Mouse (Mus musculus): ENCODE measurements around the gene Pla2g1b. TPM values are rescaled to one million over a fixed set of nuclear protein-coding genes. Genes with fewer than 3 reads are reported as not detected.
"Not testable (repeated sequence)": the region's sequence is repeated elsewhere in the genome, so short reads cannot be mapped to it uniquely, and the experiment has no call there.

The Pla2g1b gene
- polyA plus RNA-seq, 1 experiment from 2014 or later: not detected

- no peaks in the 10 kb centered on the region for H3K27me3 ChIP-seq
- H3K9me3 ChIP-seq: no peaks in the 10 kb centered on the region
- peaks cover 24% of the 10 kb centered on the region for H3K4me1 ChIP-seq
- no peak overlapping the region for H3K4me2 ChIP-seq
- no peak overlapping the region for H3K27ac ChIP-seq
- ATAC-seq (ENCODE audit: insufficient number of reproducible peaks, insufficient read depth, low FRiP score, low TSS enrichment, low read depth): no peak
- H3K36me3 ChIP-seq: no peaks in the 10 kb centered on the region
- no peak overlapping the region for H3K9ac ChIP-seq
- WGBS: 79% methylated on average over 7 of the region's 7 CpGs
- H3K4me3 ChIP-seq: no peak overlapping the region
These were observed 31.0 kb downstream of the Pla2g1b start for GRCm38 (mm10) chr5:115497033-115497432.

DNA sequence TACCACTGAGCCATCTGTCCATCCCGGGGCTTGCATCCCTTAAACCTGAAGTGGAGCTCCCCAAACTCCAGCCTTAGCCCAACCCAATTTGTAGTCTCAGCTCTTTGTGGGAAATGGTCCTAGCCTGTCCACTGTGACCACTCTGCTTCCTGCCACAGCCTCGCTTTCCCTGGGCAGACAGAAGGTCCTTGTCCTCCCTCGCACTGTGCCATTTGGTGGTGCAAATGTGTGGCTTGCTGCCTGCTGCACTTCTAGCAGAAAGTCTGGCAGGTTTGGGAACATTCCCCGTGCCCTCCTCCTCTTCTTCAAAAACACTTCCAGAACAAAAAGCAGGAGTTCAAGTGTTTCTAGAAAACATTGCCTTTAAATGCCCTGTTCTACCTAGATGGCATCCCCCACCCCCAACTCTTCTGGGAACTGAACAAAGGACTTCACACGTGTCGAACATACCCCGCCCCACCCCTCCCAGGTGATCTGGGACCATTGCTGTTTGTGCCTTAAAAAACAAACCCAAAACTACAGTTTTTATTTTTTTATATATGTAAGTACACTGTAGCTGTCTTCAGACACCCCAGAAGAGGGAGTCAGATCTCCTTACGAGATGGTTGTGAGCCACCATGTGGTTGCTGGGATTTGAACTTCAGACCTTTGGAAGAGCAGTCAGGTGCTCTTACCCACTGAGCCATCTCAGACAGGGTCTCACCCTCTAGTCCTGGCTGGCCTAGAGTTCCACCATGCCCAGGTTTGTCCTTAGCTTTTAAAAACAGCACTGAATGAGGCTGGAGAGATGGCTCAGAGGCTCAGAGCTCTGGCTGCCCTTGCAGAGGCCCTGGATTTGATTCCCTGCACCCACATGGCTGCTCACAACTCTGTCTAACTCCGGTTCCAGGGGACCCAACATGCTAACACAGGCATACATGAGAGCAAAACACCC is 32.5 kb downstream of the Pla2g1b start:
- Histone ChIP-seq H3K9ac (peak overlapping the region; percentile 21; the same call in 1 of the 2 replicates), H3K27me3 (no peaks in the 10 kb centered on the region), H3K4me2 (no peak overlapping the region), H3K27ac (no peak overlapping the region), H3K4me3 (no peak overlapping the region), H3K9me3 (no peaks in the 10 kb centered on the region), H3K4me1 (peaks cover 10% of the 10 kb centered on the region), H3K36me3 (no peaks in the 10 kb centered on the region)
- ATAC-seq (ENCODE audit: insufficient number of reproducible peaks, insufficient read depth, low FRiP score, low TSS enrichment, low read depth): no peak
- 49% methylated on average over 9 of the region's 9 CpGs for WGBS

DNA sequence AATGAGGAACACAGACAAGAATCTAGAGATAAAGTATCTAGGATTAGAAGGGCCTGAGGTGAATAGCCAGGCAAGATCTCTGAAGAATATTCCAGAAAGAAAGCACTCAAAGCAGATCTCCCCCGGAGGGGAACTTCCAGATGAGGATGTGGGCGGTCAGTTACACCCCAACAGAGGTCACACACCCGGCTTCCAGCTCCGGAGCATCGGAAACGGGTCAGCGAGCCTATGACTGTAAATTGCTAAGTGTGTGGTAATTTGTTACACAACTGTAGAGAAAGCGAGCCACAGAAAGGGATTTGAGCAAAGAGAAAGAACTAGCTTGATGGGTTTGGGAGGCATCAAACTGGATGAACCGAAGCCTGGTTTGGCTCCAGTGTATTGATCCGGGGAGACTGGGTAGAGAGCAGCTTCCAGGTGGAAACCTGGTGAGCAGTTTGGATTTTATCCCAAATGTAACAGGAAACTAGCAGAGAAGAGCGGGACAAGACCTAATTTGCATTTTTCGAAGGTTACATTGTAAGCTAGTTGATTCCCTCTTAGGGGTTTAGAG is 34.4 kb downstream of the Pla2g1b start:
- Histone ChIP-seq H3K36me3 (no peaks in the 10 kb centered on the region), H3K9me3 (no peaks in the 10 kb centered on the region), H3K9ac (no peak overlapping the region), H3K27ac (no peak overlapping the region), H3K4me3 (no peak overlapping the region), H3K27me3 (no peaks in the 10 kb centered on the region), H3K4me2 (no peak overlapping the region), H3K4me1 (no peaks in the 10 kb centered on the region)
- ATAC-seq (ENCODE audit: insufficient number of reproducible peaks, insufficient read depth, low FRiP score, low TSS enrichment, low read depth): no peak
- WGBS: 75% methylated on average over 12 of the region's 12 CpGs

DNA sequence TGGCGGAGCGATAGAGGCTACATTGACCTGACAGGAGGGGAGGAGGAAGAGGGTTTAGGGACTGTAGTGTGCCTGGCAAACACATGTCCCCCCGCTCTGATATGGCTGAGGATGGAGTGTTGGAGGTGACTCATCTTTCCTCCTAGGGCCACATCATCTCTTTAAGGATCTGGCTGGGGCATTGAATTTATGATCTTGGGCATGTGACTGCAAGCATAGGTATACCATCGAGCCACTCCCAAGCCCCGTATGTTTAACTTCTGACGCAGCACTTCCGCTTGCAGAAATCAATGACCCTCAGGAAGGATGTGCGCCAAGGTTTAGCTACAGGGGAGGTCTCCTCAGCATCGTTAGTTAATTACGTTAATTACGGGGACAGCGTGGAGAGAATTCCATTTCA is 37.0 kb downstream of the Pla2g1b start:
- no peak overlapping the region for H3K4me3 ChIP-seq
- WGBS: 50% methylated on average over 12 of the region's 12 CpGs
- no peak overlapping the region for H3K27ac ChIP-seq
- peaks cover 10% of the 10 kb centered on the region for H3K4me1 ChIP-seq
- no peak overlapping the region; the same call in 1 of the 2 replicates for H3K4me2 ChIP-seq
- H3K36me3 ChIP-seq: no peaks in the 10 kb centered on the region
- no peak overlapping the region for H3K9ac ChIP-seq
- ATAC-seq (ENCODE audit: insufficient number of reproducible peaks, insufficient read depth, low FRiP score, low TSS enrichment, low read depth): no peak
- no peaks in the 10 kb centered on the region for H3K27me3 ChIP-seq
- no peaks in the 10 kb centered on the region for H3K9me3 ChIP-seq

- not testable (repeated sequence) for H3K9me3 ChIP-seq; H3K4me2 ChIP-seq; H3K27ac ChIP-seq; H3K4me3 ChIP-seq; H3K27me3 ChIP-seq; H3K9ac ChIP-seq; H3K36me3 ChIP-seq; ATAC-seq (ENCODE audit: insufficient number of reproducible peaks, insufficient read depth, low FRiP score, low TSS enrichment, low read depth)
- WGBS: 71% methylated on average over 4 of the region's 4 CpGs
- H3K4me1 ChIP-seq: peaks cover 36% of the 10 kb centered on the region
These were observed 39.6 kb downstream of the Pla2g1b start for GRCm38 (mm10) chr5:115505617-115506016.

DNA sequence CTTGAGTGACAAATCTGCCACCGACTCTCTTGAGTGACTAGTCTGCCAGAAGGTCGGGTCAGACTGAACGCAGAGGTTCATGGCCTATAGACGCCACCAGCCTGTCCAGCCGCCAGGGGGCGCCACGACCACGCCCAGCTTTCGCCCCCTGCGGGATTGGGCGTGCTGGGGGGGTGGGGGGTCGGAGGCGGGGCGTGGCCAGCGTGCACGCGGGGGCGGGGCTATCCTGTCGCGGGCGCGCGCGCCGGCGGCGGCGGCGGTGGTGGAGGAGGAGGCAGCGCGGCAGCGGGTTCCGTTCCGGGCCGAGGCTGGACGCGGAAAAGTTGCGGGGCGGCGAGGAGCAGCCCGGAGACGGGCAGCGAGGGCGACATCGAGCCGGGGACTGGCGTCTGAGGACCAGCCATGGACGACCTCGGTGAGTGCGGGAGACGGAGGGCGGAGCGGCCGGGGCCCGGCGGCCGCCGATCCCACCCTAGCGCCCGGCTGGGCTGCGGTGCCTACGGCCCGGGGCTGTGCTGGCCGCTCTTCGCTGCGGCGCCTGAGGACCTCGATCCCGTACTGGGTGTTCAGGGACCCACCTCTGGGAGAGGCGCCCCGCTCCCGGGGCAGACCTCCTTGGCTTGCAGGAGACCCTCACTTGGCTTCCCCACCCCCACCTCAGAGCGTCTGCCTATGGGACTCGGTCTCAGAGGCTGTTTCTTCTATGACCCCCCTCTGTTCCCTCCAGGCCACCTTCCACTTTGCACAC is 40.6 kb downstream of the Pla2g1b start, which contains the start of gene Pxn:
Gene Pxn (plus strand): TSS at position 223 of the 748 bp plus-strand sequence.
- peaks cover 38% of the 10 kb centered on the region for H3K4me1 ChIP-seq
- no peaks in the 10 kb centered on the region for H3K9me3 ChIP-seq
- H3K9ac ChIP-seq: peak within 1 kb of the TSS; percentile 94
- no peaks in the 10 kb centered on the region for H3K27me3 ChIP-seq
- no peaks in the 10 kb centered on the region for H3K36me3 ChIP-seq
- peak; percentile 69 for ATAC-seq (ENCODE audit: insufficient number of reproducible peaks, insufficient read depth, low FRiP score, low TSS enrichment, low read depth)
- peak within 1 kb of the TSS; percentile 93 for H3K4me3 ChIP-seq
- H3K4me2 ChIP-seq: peak within 1 kb of the TSS; percentile 91
- peak within 1 kb of the TSS; percentile 71 for H3K27ac ChIP-seq
- WGBS: under 1% methylated on average over 74 of the region's 74 CpGs

DNA sequence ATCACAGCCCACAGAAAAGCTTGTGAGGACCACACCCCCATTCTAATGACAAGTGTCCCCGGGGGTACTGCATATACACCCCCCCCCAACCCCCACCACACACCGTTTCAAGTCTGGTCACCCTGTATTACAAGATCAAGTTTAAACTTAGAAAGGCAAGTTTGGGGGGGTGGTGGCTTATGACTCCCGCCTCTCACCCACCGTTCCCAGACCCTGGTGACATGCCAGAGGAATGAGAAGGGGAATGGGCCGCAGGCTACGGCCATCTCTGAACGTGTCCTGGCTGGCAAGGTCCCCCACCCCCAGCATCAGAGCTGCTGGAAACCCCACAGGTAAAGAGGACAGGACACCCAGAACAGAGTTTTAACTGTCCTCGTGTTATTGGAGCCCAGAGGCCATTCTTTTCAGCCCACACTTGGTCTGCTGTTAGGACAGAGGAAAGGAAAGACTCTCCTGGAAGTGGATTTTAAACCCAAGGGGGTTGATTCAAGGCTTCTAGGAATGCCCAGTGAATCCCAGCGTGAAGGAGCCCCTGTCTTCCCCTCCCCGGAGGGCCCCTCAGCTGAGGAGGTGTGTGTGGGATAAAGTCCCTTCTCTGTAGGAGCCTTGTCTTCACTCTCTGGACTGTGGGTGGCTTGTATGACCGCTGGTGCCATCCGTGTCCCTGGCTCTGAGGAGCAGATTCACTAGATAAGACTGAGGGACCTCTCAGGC is 41.4 kb downstream of the Pla2g1b start:
- Histone ChIP-seq H3K4me3 (peak overlapping the region; percentile 93), H3K4me2 (peak overlapping the region; percentile 91), H3K9ac (peak overlapping the region; percentile 94), H3K27me3 (no peaks in the 10 kb centered on the region), H3K4me1 (peaks cover 44% of the 10 kb centered on the region), H3K36me3 (no peaks in the 10 kb centered on the region), H3K9me3 (no peaks in the 10 kb centered on the region), H3K27ac (peak overlapping the region; percentile 71)
- ATAC-seq (ENCODE audit: insufficient number of reproducible peaks, insufficient read depth, low FRiP score, low TSS enrichment, low read depth): no peak
- 7% methylated on average over 12 of the region's 12 CpGs for WGBS

DNA sequence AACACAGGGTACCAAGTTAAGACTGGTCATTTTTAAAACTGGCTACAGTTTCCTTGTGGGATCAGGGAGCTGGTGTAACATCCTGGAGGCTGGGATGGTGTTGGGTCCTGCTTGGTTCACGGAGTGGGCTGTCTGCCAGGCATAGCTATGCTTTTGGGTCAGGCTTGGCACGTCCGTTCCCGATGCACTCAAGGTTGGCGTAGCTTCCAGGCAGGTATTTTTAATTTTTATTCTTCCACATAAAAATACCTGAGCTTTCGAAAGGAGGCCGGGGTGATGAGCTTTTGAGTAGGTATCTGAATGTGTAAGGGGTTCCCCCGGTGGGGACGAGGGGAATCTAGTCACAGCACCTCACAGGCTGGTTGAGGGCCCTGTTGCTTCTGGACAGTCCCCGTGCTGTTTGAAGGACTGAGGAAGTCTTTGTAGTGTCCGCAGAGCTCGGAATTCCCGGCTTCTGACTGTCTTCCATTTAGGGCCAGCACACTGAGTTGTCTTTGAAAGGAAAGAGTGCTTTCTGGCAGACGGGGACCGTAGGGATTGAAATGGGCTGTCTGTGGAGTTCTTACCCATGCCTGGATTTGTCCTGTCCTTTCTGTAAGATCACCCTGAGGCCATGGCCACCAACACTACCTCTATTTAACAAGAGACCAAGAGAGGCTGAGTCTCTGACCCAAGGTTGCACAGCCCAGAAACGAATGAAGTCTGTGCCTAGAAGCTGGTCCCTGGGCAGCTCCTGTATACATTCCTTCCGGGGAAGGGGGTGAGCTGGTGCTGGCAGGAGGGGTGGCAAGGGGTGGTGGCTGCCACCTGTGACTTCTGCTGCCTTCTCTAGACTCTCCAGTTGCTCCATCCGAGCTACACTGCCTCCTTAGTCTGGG is 42.2 kb downstream of the Pla2g1b start:
- Histone ChIP-seq H3K4me1 (peaks cover 44% of the 10 kb centered on the region), H3K9me3 (no peaks in the 10 kb centered on the region), H3K9ac (peak overlapping the region; percentile 94), H3K27ac (peak overlapping the region; percentile 78), H3K4me2 (peak overlapping the region; percentile 91), H3K27me3 (no peaks in the 10 kb centered on the region), H3K36me3 (0 out of 2 replicates have a peak, but pooled peaks cover 2% of the 10 kb centered on the region), H3K4me3 (peak overlapping the region; percentile 93)
- WGBS: 27% methylated on average over 18 of the region's 18 CpGs
- ATAC-seq (ENCODE audit: insufficient number of reproducible peaks, insufficient read depth, low FRiP score, low TSS enrichment, low read depth): no peak

GRCm38 (mm10) chr5:115508859-115509147 is 42.7 kb downstream of the Pla2g1b start:
- H3K4me1 ChIP-seq: peaks cover 49% of the 10 kb centered on the region
- WGBS: 24% methylated on average over 10 of the region's 10 CpGs

DNA sequence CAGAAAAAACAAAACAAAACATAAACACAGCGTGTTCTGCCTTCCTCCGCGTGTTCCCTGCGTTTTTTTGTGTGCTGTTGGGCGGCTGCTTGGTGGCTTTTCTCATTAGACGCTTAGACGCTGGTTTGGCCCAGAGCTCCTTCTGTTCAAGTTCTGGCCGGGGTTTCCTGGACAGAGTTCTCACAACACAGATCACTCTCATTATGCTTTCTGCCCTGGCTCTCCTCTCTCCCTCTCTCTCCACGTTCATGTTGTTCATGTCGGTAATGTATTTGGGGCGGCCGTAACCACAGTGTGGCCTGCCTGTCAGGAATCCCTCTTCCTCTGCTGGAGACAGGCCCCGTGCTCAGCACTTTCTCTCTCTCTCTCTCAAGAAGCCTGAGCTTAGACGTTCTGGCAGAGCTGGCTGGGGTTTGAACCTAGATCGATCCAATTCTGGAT is 43.3 kb downstream of the Pla2g1b start:
- WGBS: 23% methylated on average over 15 of the region's 15 CpGs
- Histone ChIP-seq H3K9me3 (no peaks in the 10 kb centered on the region), H3K4me1 (peaks cover 54% of the 10 kb centered on the region), H3K4me2 (peak overlapping the region; percentile 91), H3K27me3 (no peaks in the 10 kb centered on the region), H3K36me3 (0 out of 2 replicates have a peak, but pooled peaks cover 5% of the 10 kb centered on the region), H3K9ac (peak overlapping the region; percentile 94), H3K27ac (peak overlapping the region; percentile 78), H3K4me3 (peak overlapping the region; percentile 93)
- no peak for ATAC-seq (ENCODE audit: insufficient number of reproducible peaks, insufficient read depth, low FRiP score, low TSS enrichment, low read depth)

More at GRCm38 (mm10) chr5:115508859-115509147, 42.7 kb downstream of the Pla2g1b start:
- H3K27ac ChIP-seq: peak overlapping the region; percentile 78; the same call in 1 of the 2 replicates
- no peak for ATAC-seq (ENCODE audit: insufficient number of reproducible peaks, insufficient read depth, low FRiP score, low TSS enrichment, low read depth)
- H3K9ac ChIP-seq: peak overlapping the region; percentile 94
- H3K9me3 ChIP-seq: no peaks in the 10 kb centered on the region
- peak overlapping the region; percentile 93 for H3K4me3 ChIP-seq
- H3K27me3 ChIP-seq: no peaks in the 10 kb centered on the region
- H3K36me3 ChIP-seq: 0 out of 2 replicates have a peak, but pooled peaks cover 5% of the 10 kb centered on the region
- peak overlapping the region; percentile 91 for H3K4me2 ChIP-seq
